Mouse (Mus musculus) neural tube, embryonic 13.5 days (tissue): ENCODE data around the gene Hist1h2aa. TPM values are rescaled to one million over a fixed set of nuclear protein-coding genes. Genes with fewer than 3 reads are reported as not detected.

Source experiments
- ATAC-seq: fragments of 200-750 bp; cut with Nextera tagmentation; 2 replicates; pipeline ENCODE4 v1.8.0; 2017; ENCODE audit warnings: low read depth, mild to moderate bottlenecking, moderate TSS enrichment, moderate library complexity
- H3K27ac ChIP-seq: fragments of 300-500 bp; sonication (generic); replicated peaks from 2 replicates; pipeline ENCODE4 v1.5.1; 2015; ENCODE audit warnings: moderate library complexity, mild to moderate bottlenecking, inconsistent platforms
- H3K27me3 ChIP-seq: fragments of 300-500 bp; sonication (generic); 2 replicates; pipeline ENCODE4 v1.6.1; 2015; ENCODE audit warnings: mild to moderate bottlenecking, inconsistent platforms
- H3K36me3 ChIP-seq: fragments of 300-500 bp; sonication (generic); 2 replicates; pipeline ENCODE4 v1.6.1; 2015; ENCODE audit warnings: mild to moderate bottlenecking, inconsistent platforms
- H3K4me1 ChIP-seq: fragments of 300-500 bp; sonication (generic); replicated peaks from 2 replicates; pipeline ENCODE4 v1.6.1; 2015; ENCODE audit warnings: inconsistent platforms
- H3K4me2 ChIP-seq: fragments of 300-500 bp; sonication (generic); 2 replicates; pipeline ENCODE4 v1.6.1; 2015; ENCODE audit warnings: inconsistent platforms, mild to moderate bottlenecking, moderate library complexity
- H3K4me3 ChIP-seq: fragments of 300-500 bp; sonication (generic); 2 replicates; pipeline ENCODE4 v1.5.1; 2015; ENCODE audit warnings: mild to moderate bottlenecking, inconsistent platforms
- H3K9ac ChIP-seq: fragments of 300-500 bp; sonication (generic); 2 replicates; pipeline ENCODE4 v1.6.1; 2015; ENCODE audit warnings: moderate library complexity, mild to moderate bottlenecking, inconsistent platforms
- H3K9me3 ChIP-seq: fragments of 300-500 bp; sonication (generic); 2 replicates; pipeline ENCODE4 v1.6.1; 2016; ENCODE audit warnings: inconsistent platforms
- WGBS: fragments of 180-500 bp; shearing (Covaris S2); methylation state at CpG from one replicate; pipeline ENCODE4 v1.1.7; 2015; 5-methylcytosine and 5-hydroxymethylcytosine counted together
- polyA plus RNA-seq: library from polyadenylated mRNA; unstranded; fragments of >200 nt; fragmentation: Nextera tagmentation; extraction: Ambion mirVana; gene quantifications from 2 replicates; pipeline ENCODE4 v1.2.1, GENCODE M21; 2015

Hist1h2aa gene
- polyA plus RNA-seq, 1 experiment from 2014 or later, result not detected

DNA sequence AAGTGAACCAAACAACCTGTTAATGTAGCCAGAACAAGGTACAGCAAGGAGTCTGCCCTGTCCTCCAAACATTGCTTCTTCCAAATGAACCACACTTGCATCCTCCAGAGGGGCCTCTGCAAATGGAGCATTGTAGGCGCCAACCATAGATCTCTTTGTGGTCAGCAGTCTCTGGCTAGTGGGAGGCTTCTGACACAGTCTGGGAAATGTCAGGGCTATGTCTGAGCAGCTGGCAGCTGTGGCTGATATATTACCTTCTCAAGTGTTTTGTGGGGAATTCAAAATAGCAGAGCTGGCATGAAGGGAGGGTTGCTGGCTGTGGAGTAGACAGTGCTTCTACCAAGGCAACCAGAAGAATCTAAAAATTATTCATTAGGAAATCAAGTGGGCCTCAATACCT is 18.1 kb upstream of the Hist1h2aa start:
- Histone ChIP-seq H3K27ac (peak overlapping the region; percentile 23; the same call in 1 of the 2 replicates), H3K9ac (no peak overlapping the region), H3K36me3 (no peaks in the 10 kb centered on the region), H3K4me1 (no peaks in the 10 kb centered on the region), H3K27me3 (no peaks in the 10 kb centered on the region), H3K4me2 (no peak overlapping the region), H3K9me3 (no peaks in the 10 kb centered on the region), H3K4me3 (no peak overlapping the region)
- 72% methylated on average over 1 of the region's 1 CpGs for whole genome bisulfite sequencing
- ATAC-seq, result no peak

DNA sequence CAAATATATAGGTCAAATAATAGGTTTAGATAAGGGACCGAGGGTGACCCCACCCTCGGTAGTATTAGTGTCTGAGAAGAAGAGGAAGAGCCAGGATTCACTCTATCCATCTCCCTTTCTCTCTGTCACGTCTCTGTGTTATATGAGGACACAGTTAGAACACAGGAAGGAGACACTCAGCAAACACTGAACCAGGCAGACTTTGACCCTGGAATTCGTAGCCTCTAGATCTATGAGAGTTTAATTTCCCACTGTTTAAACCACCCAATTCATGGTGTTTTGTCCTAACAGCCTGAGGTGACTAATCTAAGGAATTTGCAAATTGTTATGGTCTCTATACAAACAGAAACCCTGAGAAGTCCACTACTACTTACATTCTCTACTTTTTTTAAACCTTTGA is 16.6 kb upstream of the Hist1h2aa start:
- Histone ChIP-seq H3K9ac (no peak overlapping the region), H3K4me2 (no peak overlapping the region), H3K36me3 (no peaks in the 10 kb centered on the region), H3K27ac (no peak overlapping the region), H3K4me3 (no peak overlapping the region), H3K4me1 (no peaks in the 10 kb centered on the region), H3K27me3 (no peaks in the 10 kb centered on the region), H3K9me3 (no peaks in the 10 kb centered on the region)
- ATAC-seq, result no peak
- 77% methylated on average over 4 of the region's 4 CpGs for WGBS

DNA sequence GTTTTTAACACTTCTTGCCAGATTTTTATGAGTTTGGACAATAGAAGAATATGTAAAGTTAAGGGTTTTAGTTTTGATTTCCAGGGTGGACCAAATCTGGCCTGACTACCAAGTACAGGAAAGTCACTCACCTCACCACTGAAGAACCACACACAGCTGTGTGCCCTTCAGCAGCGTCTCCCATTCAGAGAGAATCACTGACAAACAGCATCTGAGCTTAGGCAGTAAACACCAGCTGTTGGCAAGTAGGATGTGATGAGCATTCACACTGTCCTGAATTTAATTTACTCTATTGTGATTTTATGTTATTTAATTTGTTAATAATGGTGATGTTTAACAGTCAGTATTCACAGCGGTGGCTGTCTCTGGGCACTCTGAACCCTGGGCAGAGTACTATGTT is 8.5 kb upstream of the Hist1h2aa start:
- Histone ChIP-seq H3K27me3 (no peaks in the 10 kb centered on the region), H3K4me2 (no peak overlapping the region), H3K36me3 (no peaks in the 10 kb centered on the region), H3K4me3 (no peak overlapping the region), H3K9me3 (no peaks in the 10 kb centered on the region), H3K9ac (no peak overlapping the region), H3K27ac (no peak overlapping the region), H3K4me1 (no peaks in the 10 kb centered on the region)
- no peak for ATAC-seq
- 55% methylated on average over 2 of the region's 2 CpGs for WGBS

DNA sequence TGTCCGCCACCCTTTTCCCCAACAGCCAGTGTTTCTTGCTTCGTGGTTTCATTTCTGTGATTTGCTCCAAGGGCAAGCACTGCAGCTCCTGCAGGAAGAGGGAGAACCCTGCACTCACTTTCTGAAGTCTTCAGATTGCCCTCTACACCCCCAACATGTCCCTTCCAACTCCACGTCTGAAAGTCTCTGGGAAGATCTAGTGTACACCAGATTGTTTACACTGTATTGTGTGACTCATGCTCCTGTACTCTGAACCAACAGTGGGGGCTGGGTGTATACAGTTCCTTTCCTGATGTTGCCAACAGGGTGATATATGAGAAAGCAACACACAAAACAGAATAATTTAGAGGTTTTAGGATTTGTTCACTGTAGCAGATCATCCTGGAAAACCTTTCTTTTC is 5.6 kb upstream of the Hist1h2aa start:
- no peak for ATAC-seq
- Histone ChIP-seq H3K4me1 (no peaks in the 10 kb centered on the region), H3K27ac (no peak overlapping the region), H3K27me3 (no peaks in the 10 kb centered on the region), H3K9ac (no peak overlapping the region), H3K36me3 (no peaks in the 10 kb centered on the region), H3K9me3 (no peaks in the 10 kb centered on the region), H3K4me3 (no peak overlapping the region), H3K4me2 (no peak overlapping the region)
- 72% methylated on average over 3 of the region's 3 CpGs for WGBS

DNA sequence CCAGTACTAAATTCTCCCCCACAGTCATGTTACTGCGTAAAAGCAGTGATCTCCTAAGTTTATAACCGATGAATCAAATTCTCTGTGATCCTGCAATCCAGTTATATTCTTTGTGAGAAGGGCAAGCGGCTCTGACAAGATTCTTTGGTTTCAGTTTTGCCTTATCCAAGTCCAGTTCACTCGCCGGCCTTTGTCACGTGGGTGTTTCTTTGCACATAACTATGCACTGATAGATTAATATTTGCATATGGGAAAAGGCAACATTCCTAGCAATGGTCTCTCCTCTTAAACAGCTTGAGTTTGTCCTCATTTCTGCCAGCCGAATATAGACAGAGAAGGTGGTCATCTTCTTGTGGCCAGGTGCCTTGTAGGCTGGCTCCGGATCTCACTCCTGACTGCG is 3.8 kb upstream of the Hist1h2aa start:
- Histone ChIP-seq H3K9ac (no peak overlapping the region), H3K4me3 (no peak overlapping the region), H3K27me3 (no peaks in the 10 kb centered on the region), H3K36me3 (no peaks in the 10 kb centered on the region), H3K9me3 (no peaks in the 10 kb centered on the region), H3K4me2 (no peak overlapping the region), H3K27ac (no peak overlapping the region), H3K4me1 (no peaks in the 10 kb centered on the region)
- 91% methylated on average over 9 of the region's 9 CpGs for WGBS
- no peak for ATAC-seq

DNA sequence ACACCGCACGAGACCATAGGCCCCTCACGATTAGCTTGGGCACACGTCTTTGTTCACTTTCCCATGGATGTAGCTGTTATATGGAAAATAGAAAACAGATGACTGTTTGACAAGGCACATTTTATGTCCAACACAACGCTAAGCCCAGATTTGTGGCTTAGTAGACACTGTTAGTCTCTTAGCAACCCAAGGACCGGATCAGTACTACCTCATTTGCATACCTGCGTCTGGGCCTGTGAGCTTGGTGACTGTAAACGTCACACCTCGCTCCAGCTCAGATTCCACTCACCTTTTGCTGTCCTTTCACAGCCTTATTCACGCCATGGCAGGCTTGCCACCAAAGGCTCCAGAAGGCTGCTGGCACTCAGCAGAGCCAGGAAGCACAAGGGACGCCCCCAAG is 3.4 kb upstream of the Hist1h2aa start:
- H3K27ac ChIP-seq, result no peak overlapping the region
- no peaks in the 10 kb centered on the region for H3K4me1 ChIP-seq
- no peaks in the 10 kb centered on the region for H3K9me3 ChIP-seq
- H3K4me2 ChIP-seq, result no peak overlapping the region
- H3K4me3 ChIP-seq, result no peak overlapping the region
- WGBS, result 76% methylated on average over 11 of the region's 11 CpGs
- ATAC-seq, result no peak
- no peak overlapping the region for H3K9ac ChIP-seq
- H3K27me3 ChIP-seq, result no peaks in the 10 kb centered on the region
- H3K36me3 ChIP-seq, result no peaks in the 10 kb centered on the region

DNA sequence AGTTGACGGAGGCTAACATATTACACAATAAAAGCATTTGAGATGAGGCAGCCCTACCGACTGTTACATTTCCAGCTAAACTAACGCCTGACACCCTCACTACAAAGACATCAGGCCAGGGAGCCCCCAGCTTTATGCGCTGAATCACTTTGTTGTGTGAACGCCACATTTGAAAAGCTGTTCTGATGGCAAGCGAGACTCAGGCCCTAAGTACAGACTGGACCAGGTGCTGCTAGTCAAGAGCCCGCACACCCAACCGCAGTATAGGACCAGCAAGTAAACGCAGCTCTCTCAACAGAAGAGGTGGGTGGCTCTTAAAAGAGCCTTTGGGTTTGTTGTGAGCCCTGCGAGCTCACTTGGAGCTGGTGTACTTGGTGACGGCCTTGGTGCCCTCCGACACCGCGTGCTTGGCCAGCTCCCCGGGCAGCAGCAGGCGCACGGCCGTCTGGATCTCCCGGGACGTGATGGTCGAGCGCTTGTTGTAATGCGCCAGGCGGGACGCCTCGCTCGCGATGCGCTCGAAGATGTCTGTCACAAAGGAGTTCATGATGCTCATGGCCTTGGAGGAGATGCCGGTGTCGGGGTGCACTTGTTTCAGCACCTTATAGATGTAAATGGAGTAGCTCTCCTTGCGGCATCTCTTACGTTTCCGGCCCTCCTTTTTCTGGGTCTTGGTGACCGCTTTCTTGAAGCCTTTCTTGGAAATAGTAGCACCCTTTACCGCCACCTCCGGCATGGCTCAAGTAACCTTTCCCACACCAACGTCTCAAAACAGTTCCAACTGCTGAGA is 646 bp upstream of the Hist1h2aa start, which contains the start of gene Hist1h2ba:
Hist1h2ba (minus strand) TSS at position 736 of the 790 bp plus-strand sequence.
- WGBS, result 86% methylated on average over 39 of the region's 39 CpGs
- ATAC-seq, result no peak
- no peaks in the 10 kb centered on the region for H3K36me3 ChIP-seq

DNA sequence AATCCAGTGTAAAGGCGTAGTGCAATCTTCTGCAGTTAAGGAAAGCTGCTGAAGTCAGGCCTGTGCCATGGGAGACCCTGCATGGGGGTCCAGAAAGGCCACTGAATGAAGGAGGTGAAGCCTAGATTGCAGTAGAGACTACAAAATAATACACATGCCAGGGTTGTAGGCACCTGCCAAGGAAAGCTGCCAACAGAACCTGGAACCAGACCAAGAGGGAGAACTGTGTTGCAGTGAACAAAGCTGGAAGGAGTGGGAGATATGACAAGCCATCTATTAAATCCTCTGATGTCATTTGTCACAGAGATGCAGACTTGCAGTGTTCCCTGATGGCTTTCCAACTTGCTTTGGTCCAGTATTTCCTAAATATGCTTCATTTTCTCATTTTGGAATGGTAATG is 4.4 kb downstream of the Hist1h2aa start:
- WGBS, result 85% methylated on average over 1 of the region's 1 CpGs
- Histone ChIP-seq H3K4me2 (no peak overlapping the region), H3K4me3 (no peak overlapping the region), H3K4me1 (no peaks in the 10 kb centered on the region), H3K9ac (no peak overlapping the region), H3K36me3 (no peaks in the 10 kb centered on the region), H3K27ac (no peak overlapping the region), H3K9me3 (no peaks in the 10 kb centered on the region), H3K27me3 (no peaks in the 10 kb centered on the region)
- no peak for ATAC-seq

More for the DNA sequence above, 646 bp upstream of the Hist1h2aa start, which contains the start of gene Hist1h2ba:
- Histone ChIP-seq H3K9me3 (no peaks in the 10 kb centered on the region), H3K27me3 (no peaks in the 10 kb centered on the region), H3K4me3 (no peak within 1 kb of the TSS), H3K9ac (no peak within 1 kb of the TSS), H3K4me2 (no peak within 1 kb of the TSS), H3K4me1 (no peaks in the 10 kb centered on the region), H3K27ac (no peak within 1 kb of the TSS)

DNA sequence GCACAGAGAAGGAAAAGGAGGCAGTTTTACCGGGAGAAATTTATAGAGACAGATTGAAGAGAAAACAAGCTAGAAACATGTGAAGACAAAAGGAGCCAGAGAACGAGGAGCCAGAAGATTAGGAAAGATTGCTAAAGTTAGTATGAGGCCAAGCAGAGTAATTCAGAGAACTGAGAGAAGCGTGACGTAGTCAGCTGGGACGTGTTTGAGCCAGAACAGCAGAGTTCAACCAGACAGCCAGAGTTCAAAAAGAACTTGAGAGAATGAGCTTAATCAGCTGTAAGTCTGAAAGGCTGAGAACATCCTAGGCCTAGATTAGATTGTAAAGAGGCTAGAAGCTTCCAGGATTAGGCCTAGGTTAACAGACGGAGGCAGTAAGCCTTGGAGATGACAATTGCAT is 6.0 kb downstream of the Hist1h2aa start:
- Histone ChIP-seq H3K4me3 (no peak overlapping the region), H3K4me2 (no peak overlapping the region), H3K9ac (no peak overlapping the region), H3K27ac (no peak overlapping the region), H3K36me3 (no peaks in the 10 kb centered on the region), H3K27me3 (no peaks in the 10 kb centered on the region), H3K9me3 (no peaks in the 10 kb centered on the region), H3K4me1 (no peaks in the 10 kb centered on the region)
- ATAC-seq, result no peak
- WGBS, result 63% methylated on average over 6 of the region's 6 CpGs

DNA sequence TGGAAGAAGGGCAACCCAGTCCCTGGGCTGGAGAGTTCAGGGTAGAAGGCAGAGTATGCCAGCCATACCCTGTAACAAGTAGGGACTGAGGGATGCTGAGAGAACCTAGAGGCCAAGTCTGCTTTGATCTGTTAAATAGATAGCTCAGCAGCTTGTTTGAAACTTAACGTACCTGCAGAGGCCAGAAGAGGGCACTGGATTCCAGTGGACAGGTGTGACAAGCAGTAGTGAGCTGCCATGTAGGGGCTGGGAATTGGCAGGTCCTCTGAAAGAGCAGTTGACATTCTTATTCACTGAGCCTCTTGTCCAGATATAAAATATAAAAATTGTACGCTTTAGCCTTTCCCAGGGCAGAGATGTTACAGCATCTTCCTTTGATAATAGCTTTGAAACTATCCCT is 8.6 kb downstream of the Hist1h2aa start:
- H3K9ac ChIP-seq, result no peak overlapping the region
- H3K27ac ChIP-seq, result no peak overlapping the region
- no peak overlapping the region for H3K4me3 ChIP-seq
- H3K27me3 ChIP-seq, result no peaks in the 10 kb centered on the region
- 54% methylated on average over 2 of the region's 2 CpGs for WGBS
- H3K9me3 ChIP-seq, result no peaks in the 10 kb centered on the region
- no peaks in the 10 kb centered on the region; the same call in 1 of the 2 replicates for H3K4me1 ChIP-seq
- H3K4me2 ChIP-seq, result no peak overlapping the region
- H3K36me3 ChIP-seq, result no peaks in the 10 kb centered on the region
- no peak for ATAC-seq

DNA sequence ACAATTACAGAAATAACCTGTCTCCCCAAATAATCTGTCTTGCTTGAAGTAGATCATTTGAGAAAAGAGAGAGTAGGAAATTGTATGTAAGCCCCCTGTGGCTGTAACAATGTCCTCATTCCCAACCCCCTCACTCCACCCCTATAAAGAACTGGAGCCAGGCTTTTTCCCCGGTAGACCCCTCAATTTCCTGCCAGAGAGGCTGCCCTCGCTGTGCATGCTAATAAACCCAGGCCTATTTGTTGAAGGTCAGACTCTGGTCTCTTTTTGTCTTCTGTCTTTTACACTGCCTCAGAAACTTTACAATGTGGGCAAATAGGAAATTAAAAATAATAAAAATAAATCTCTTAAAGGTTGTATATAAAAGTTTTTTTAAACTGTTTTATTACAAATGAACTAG is 12.0 kb downstream of the Hist1h2aa start:
- WGBS, result 6% methylated on average over 2 of the region's 2 CpGs

DNA sequence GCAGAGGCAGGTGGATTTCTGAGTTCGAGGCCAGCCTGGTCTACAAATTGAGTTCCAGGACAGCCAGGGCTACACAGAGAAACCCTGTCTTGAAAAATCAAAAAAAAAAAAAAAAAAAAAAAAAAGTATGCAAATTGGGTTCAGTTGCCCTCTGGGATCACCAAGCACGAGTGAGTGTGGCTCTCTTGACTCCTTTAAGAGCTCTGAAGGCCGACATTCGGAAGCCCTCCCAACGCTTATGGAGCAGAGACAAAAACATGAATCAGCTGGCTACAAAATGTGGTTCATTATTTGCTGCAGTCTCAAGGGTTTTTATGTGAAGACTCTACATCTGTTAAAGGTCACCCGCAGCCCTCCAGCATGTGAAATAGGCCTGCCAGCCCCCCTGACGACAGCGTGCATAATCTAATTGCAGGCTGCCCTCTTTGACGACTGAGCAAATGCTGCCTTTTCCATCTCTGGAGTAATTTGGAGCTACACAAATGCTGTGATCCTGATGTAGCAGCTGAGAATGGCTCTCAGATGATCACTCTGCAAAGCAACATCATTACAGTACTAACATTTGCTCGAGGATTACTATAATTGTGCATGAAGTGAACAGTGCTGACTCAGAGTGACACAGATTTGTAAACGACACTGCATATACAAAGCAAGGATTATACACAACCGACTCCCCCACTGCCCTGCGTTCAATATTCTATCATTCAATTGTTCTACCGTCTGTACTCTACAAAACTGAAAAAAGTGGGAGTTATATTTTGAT is 15.4 kb downstream of the Hist1h2aa start:
- Histone ChIP-seq H3K9me3 (no peaks in the 10 kb centered on the region), H3K27ac (peak overlapping the region; percentile 39), H3K4me2 (no peak overlapping the region), H3K27me3 (no peaks in the 10 kb centered on the region), H3K4me1 (peaks cover 10% of the 10 kb centered on the region), H3K9ac (no peak overlapping the region), H3K4me3 (no peak overlapping the region), H3K36me3 (no peaks in the 10 kb centered on the region)
- ATAC-seq, result peak; percentile 84
- WGBS, result 35% methylated on average over 14 of the region's 14 CpGs

More for the DNA sequence above, 12.0 kb downstream of the Hist1h2aa start:
- no peaks in the 10 kb centered on the region for H3K27me3 ChIP-seq
- ATAC-seq, result no peak
- H3K27ac ChIP-seq, result no peak overlapping the region
- no peak overlapping the region for H3K4me3 ChIP-seq
- no peak overlapping the region for H3K4me2 ChIP-seq
- H3K4me1 ChIP-seq, result peaks cover 10% of the 10 kb centered on the region
- H3K9ac ChIP-seq, result no peak overlapping the region
- no peaks in the 10 kb centered on the region for H3K9me3 ChIP-seq
- H3K36me3 ChIP-seq, result no peaks in the 10 kb centered on the region
